9 mouse cellular contexts compared by ENCODE assay signal in the genomic region with DNA sequence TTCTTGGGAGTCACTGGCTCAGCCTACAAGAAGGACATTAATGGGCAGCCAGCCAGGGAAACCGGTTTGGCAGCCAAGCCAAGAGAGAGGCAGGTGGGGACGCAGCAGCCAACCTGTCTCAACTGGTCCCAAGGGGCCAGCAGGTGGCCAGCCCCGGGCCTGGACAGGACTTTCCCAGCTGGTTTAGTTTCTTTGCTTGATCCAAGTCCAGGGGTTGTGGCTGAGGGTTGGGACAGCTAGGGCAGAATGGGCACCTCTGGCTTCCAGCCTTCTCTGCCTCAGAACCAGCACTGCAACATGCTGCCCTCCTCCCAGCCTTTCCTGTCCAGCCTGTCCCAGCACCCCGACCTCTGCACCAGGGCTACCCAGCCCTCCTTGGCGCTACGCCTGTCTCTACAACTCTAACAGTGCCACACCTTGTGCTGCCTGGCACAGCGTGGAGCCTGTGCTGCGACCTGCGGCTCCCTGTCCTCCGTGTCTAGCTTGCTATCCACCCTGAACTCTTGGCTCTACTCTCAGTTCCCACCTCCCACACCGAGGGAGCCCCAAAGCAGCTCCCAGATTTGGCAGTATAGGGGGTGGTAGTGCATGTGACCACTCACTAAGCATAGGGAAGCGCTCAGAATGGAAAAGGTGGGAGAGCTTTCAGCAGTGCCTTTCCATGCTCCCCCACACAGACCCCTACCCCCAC. TPM values are rescaled to one million over a fixed set of nuclear protein-coding genes. Genes with fewer than 3 reads are reported as not detected.
A peak's percentile ranks its signal among the peaks of the same experiment; 100 is the strongest.
DNase-seq lines count a peak whose midpoint lies in the region; ATAC-seq and TF ChIP-seq lines count a peak whose summit lies in the region.
"Had no signal": no experiment of that assay in that cellular context is flagged by ENCODE, and none has a peak within 500 bp of the region (broad histone marks: within the 10 kb centered on the region; RNA-seq: fewer than 3 reads in every experiment).

No protein-coding gene starts in this region.

- no peak for ATAC-seq in hindbrain, embryonic 11.5 days (ENCODE audit: low FRiP score)
- no peak for ATAC-seq in hindbrain, embryonic 12.5 days (ENCODE audit: low FRiP score)
- no peak for ATAC-seq in limb, embryonic 12.5 days (ENCODE audit: insufficient number of reproducible peaks, insufficient read depth, low FRiP score, low TSS enrichment, low read depth)
- ATAC-seq in stomach, postnatal 0 days (ENCODE audit: low FRiP score, low TSS enrichment): peak; percentile 93

- peaks cover 57% of the 10 kb centered on the region for H3K36me3 ChIP-seq in hindbrain, embryonic 10.5 days
- H3K36me3 ChIP-seq in hindbrain, embryonic 11.5 days (ENCODE audit: control insufficient read depth, insufficient read depth, low read length): 0 out of 2 replicates have a peak, but pooled peaks cover 7% of the 10 kb centered on the region
- H3K36me3 ChIP-seq in hindbrain, embryonic 12.5 days: peaks cover 35% of the 10 kb centered on the region
- H3K36me3 ChIP-seq in limb, embryonic 12.5 days: peaks cover 46% of the 10 kb centered on the region
- peaks cover 13% of the 10 kb centered on the region; the same call in 1 of the 2 replicates for H3K36me3 ChIP-seq in stomach, postnatal 0 days (ENCODE audit: control insufficient read depth, insufficient read depth, low read length)

- TF ChIP-seq CTCF in stomach, postnatal 0 days (IDR thresholded peaks at IDR 0.05; ENCODE audit: low read depth): peak; percentile 30

- no peak overlapping the region for H3K4me3 ChIP-seq in hindbrain, embryonic 10.5 days
- H3K4me3 ChIP-seq in hindbrain, embryonic 11.5 days (ENCODE audit: low read depth, low read length): no peak overlapping the region
- no peak overlapping the region for H3K4me3 ChIP-seq in hindbrain, embryonic 12.5 days
- H3K4me3 ChIP-seq in limb, embryonic 12.5 days (replicated peaks): no peak overlapping the region
- no peak overlapping the region for H3K4me3 ChIP-seq in stomach, postnatal 0 days (ENCODE audit: low read depth, low read length)

- no peaks in the 10 kb centered on the region for H3K27me3 ChIP-seq in hindbrain, embryonic 10.5 days (ENCODE audit: insufficient read depth, poor library complexity, severe bottlenecking)
- H3K27me3 ChIP-seq in hindbrain, embryonic 11.5 days (ENCODE audit: control insufficient read depth, insufficient read depth, low read length): no peaks in the 10 kb centered on the region
- no peaks in the 10 kb centered on the region for H3K27me3 ChIP-seq in hindbrain, embryonic 12.5 days
- H3K27me3 ChIP-seq in limb, embryonic 12.5 days: no peaks in the 10 kb centered on the region
- no peaks in the 10 kb centered on the region for H3K27me3 ChIP-seq in stomach, postnatal 0 days (ENCODE audit: control insufficient read depth, insufficient read depth, low read length)

- H3K4me1 ChIP-seq in hindbrain, embryonic 10.5 days (replicated peaks): peaks cover 50% of the 10 kb centered on the region
- no peaks in the 10 kb centered on the region for H3K4me1 ChIP-seq in hindbrain, embryonic 11.5 days (replicated peaks; ENCODE audit: control insufficient read depth, insufficient read depth, low read length)
- peaks cover 11% of the 10 kb centered on the region for H3K4me1 ChIP-seq in hindbrain, embryonic 12.5 days
- peaks cover 24% of the 10 kb centered on the region for H3K4me1 ChIP-seq in limb, embryonic 12.5 days (replicated peaks)
- H3K4me1 ChIP-seq in stomach, postnatal 0 days (replicated peaks; ENCODE audit: control insufficient read depth, insufficient read depth): peaks cover 15% of the 10 kb centered on the region

- H3K9ac ChIP-seq in hindbrain, embryonic 11.5 days (ENCODE audit: low read depth, low read length): no peak overlapping the region
- 0 out of 2 replicates have a peak overlapping the region, but pooled peaks have one; percentile 1 for H3K9ac ChIP-seq in hindbrain, embryonic 12.5 days
- H3K9ac ChIP-seq in limb, embryonic 12.5 days (replicated peaks): no peak overlapping the region
- H3K9ac ChIP-seq in stomach, postnatal 0 days (ENCODE audit: low read length): peak overlapping the region; percentile 41

- 73% methylated on average over 12 of the region's 12 CpGs for WGBS in hindbrain, embryonic 10.5 days
- WGBS in hindbrain, embryonic 11.5 days: 73% methylated on average over 12 of the region's 12 CpGs
- WGBS in hindbrain, embryonic 12.5 days: 73% methylated on average over 12 of the region's 12 CpGs
- WGBS in limb, embryonic 12.5 days: 66% methylated on average over 12 of the region's 12 CpGs
- 34% methylated on average over 12 of the region's 12 CpGs for WGBS in stomach, postnatal 0 days

- no peak for TF ChIP-seq EP300 in stomach, postnatal 0 days (optimal IDR thresholded peaks at IDR 0.05)

- no peak for DNase-seq in hindbrain, embryonic 10.5 days (ENCODE audit: low spot score)
- no peak for DNase-seq in hindbrain, embryonic 11.5 days (ENCODE audit: low spot score)
- peak; percentile 81 to 85 for DNase-seq in cerebellum, postnatal 10 days
- peak; percentile 97 for DNase-seq in stomach, postnatal 0 days (ENCODE audit: low spot score)
- no peak for DNase-seq in embryo, embryonic 11 days
- DNase-seq in Muller cell, postnatal 12 days (ENCODE audit: inconsistent ontology term): no peak

- H3K27ac ChIP-seq in hindbrain, embryonic 10.5 days: peak overlapping the region; percentile 66; the same call in 1 of the 2 replicates
- no peak overlapping the region for H3K27ac ChIP-seq in hindbrain, embryonic 11.5 days (ENCODE audit: low read depth, low read length)
- H3K27ac ChIP-seq in hindbrain, embryonic 12.5 days: peak overlapping the region; percentile 4; the same call in 1 of the 2 replicates
- peak overlapping the region; percentile 42; the same call in 1 of the 2 replicates for H3K27ac ChIP-seq in limb, embryonic 12.5 days
- H3K27ac ChIP-seq in stomach, postnatal 0 days (replicated peaks): peak overlapping the region; percentile 96

- no peaks in the 10 kb centered on the region for H3K9me3 ChIP-seq in hindbrain, embryonic 10.5 days
- H3K9me3 ChIP-seq in hindbrain, embryonic 11.5 days (ENCODE audit: control insufficient read depth, low read length): no peaks in the 10 kb centered on the region
- H3K9me3 ChIP-seq in hindbrain, embryonic 12.5 days (replicated peaks): no peaks in the 10 kb centered on the region
- H3K9me3 ChIP-seq in limb, embryonic 12.5 days: no peaks in the 10 kb centered on the region
- no peaks in the 10 kb centered on the region for H3K9me3 ChIP-seq in stomach, postnatal 0 days (ENCODE audit: control insufficient read depth, low read length)
- H3K9me3 ChIP-seq: G1E had no signal

- no peak overlapping the region for H3K4me2 ChIP-seq in hindbrain, embryonic 11.5 days (replicated peaks; ENCODE audit: low read depth, low read length)
- no peak overlapping the region for H3K4me2 ChIP-seq in hindbrain, embryonic 12.5 days (replicated peaks)
- peak overlapping the region; percentile 19; the same call in 1 of the 2 replicates for H3K4me2 ChIP-seq in limb, embryonic 12.5 days
- peak overlapping the region; percentile 43 for H3K4me2 ChIP-seq in stomach, postnatal 0 days (replicated peaks; ENCODE audit: low read depth)

RNA-seq across cellular contexts. Expression of gene Nccrp1, which starts 23.4 kb away (rescaled TPM):
- polyA plus RNA-seq in hindbrain, embryonic 10.5 days (2016; fragmentation: Nextera tagmentation; extraction: Ambion mirVana): 0.10 TPM in 1 of 2 replicates, not detected in the other
- polyA plus RNA-seq in hindbrain, embryonic 11.5 days (2014; fragmentation: Nextera tagmentation; extraction: Ambion mirVana): not detected in 2 replicates
- polyA plus RNA-seq in hindbrain, embryonic 12.5 days (2016; fragmentation: Nextera tagmentation; extraction: Ambion mirVana): not detected in 2 replicates
- polyA plus RNA-seq in limb, embryonic 12.5 days (2016; fragmentation: Nextera tagmentation; extraction: Ambion mirVana): not detected in 2 replicates
- polyA plus RNA-seq in stomach, postnatal 0 days (2015; fragmentation: Nextera tagmentation; extraction: Ambion mirVana): 20.1 and 27.2 TPM in 2 replicates

RNA-seq across cellular contexts. Expression of gene Samd4b, which starts 27.5 kb away (rescaled TPM):
- 34.0 and 44.0 TPM in 2 replicates for polyA plus RNA-seq in hindbrain, embryonic 10.5 days (2016; fragmentation: Nextera tagmentation; extraction: Ambion mirVana)
- polyA plus RNA-seq in hindbrain, embryonic 11.5 days (2014; fragmentation: Nextera tagmentation; extraction: Ambion mirVana): 25.3 and 27.4 TPM in 2 replicates
- 35.6 and 38.6 TPM in 2 replicates for polyA plus RNA-seq in hindbrain, embryonic 12.5 days (2016; fragmentation: Nextera tagmentation; extraction: Ambion mirVana)
- 30.5 and 36.0 TPM in 2 replicates for polyA plus RNA-seq in limb, embryonic 12.5 days (2016; fragmentation: Nextera tagmentation; extraction: Ambion mirVana)
- polyA plus RNA-seq in stomach, postnatal 0 days (2015; fragmentation: Nextera tagmentation; extraction: Ambion mirVana): 9.8 and 12.0 TPM in 2 replicates

RNA-seq across cellular contexts. Expression of gene Pak4, which starts 27.5 kb away (rescaled TPM):
- polyA plus RNA-seq in hindbrain, embryonic 10.5 days (2016; fragmentation: Nextera tagmentation; extraction: Ambion mirVana): 51.8 and 66.0 TPM in 2 replicates
- polyA plus RNA-seq in hindbrain, embryonic 11.5 days (2014; fragmentation: Nextera tagmentation; extraction: Ambion mirVana): 30.5 and 32.6 TPM in 2 replicates
- 31.8 and 34.3 TPM in 2 replicates for polyA plus RNA-seq in hindbrain, embryonic 12.5 days (2016; fragmentation: Nextera tagmentation; extraction: Ambion mirVana)
- 42.4 and 44.1 TPM in 2 replicates for polyA plus RNA-seq in limb, embryonic 12.5 days (2016; fragmentation: Nextera tagmentation; extraction: Ambion mirVana)
- polyA plus RNA-seq in stomach, postnatal 0 days (2015; fragmentation: Nextera tagmentation; extraction: Ambion mirVana): 33.9 and 34.1 TPM in 2 replicates

RNA-seq across cellular contexts. Expression of gene Sycn, which starts 29.8 kb away (rescaled TPM):
- not detected in 2 replicates for polyA plus RNA-seq in hindbrain, embryonic 10.5 days (2016; fragmentation: Nextera tagmentation; extraction: Ambion mirVana)
- not detected in 2 replicates for polyA plus RNA-seq in hindbrain, embryonic 11.5 days (2014; fragmentation: Nextera tagmentation; extraction: Ambion mirVana)
- not detected in 2 replicates for polyA plus RNA-seq in hindbrain, embryonic 12.5 days (2016; fragmentation: Nextera tagmentation; extraction: Ambion mirVana)
- polyA plus RNA-seq in limb, embryonic 12.5 days (2016; fragmentation: Nextera tagmentation; extraction: Ambion mirVana): not detected in 2 replicates
- 87.1 and 87.6 TPM in 2 replicates for polyA plus RNA-seq in stomach, postnatal 0 days (2015; fragmentation: Nextera tagmentation; extraction: Ambion mirVana)
- polyA plus RNA-seq: G1E had no signal

RNA-seq across cellular contexts. Expression of gene Ifnl3, which starts 47.8 kb away (rescaled TPM):
- not detected in 2 replicates for polyA plus RNA-seq in hindbrain, embryonic 10.5 days (2016; fragmentation: Nextera tagmentation; extraction: Ambion mirVana)
- polyA plus RNA-seq in hindbrain, embryonic 11.5 days (2014; fragmentation: Nextera tagmentation; extraction: Ambion mirVana): not detected in 2 replicates
- not detected in 2 replicates for polyA plus RNA-seq in hindbrain, embryonic 12.5 days (2016; fragmentation: Nextera tagmentation; extraction: Ambion mirVana)
- polyA plus RNA-seq in limb, embryonic 12.5 days (2016; fragmentation: Nextera tagmentation; extraction: Ambion mirVana): not detected in 2 replicates
- not detected in 2 replicates for polyA plus RNA-seq in stomach, postnatal 0 days (2015; fragmentation: Nextera tagmentation; extraction: Ambion mirVana)
- polyA plus RNA-seq: G1E had no signal

Comparison
In these comparisons a context has a peak if more than half of its experiments do, and no peak if none do; other contexts are left out.
1. H3K9ac ChIP-seq: peak in hindbrain, embryonic 12.5 days (single experiment) and stomach, postnatal 0 days (single experiment); none in hindbrain, embryonic 11.5 days (single experiment) and limb, embryonic 12.5 days (single experiment).
2. DNase-seq: peak in cerebellum, postnatal 10 days (2 of 2) and stomach, postnatal 0 days (single experiment); none in hindbrain, embryonic 10.5 days (single experiment), hindbrain, embryonic 11.5 days (single experiment), embryo, embryonic 11 days (single experiment) and Muller cell, postnatal 12 days (single experiment).
3. H3K4me2 ChIP-seq: peak in limb, embryonic 12.5 days (single experiment) and stomach, postnatal 0 days (single experiment); none in hindbrain, embryonic 11.5 days (single experiment) and hindbrain, embryonic 12.5 days (single experiment).
4. RNA of gene Nccrp1, which starts 23.4 kb away (polyA plus RNA-seq): 20.1 to 27.2 TPM in stomach, postnatal 0 days; not detected in hindbrain, embryonic 11.5 days, 0.10 TPM in hindbrain, embryonic 10.5 days, not detected in limb, embryonic 12.5 days and not detected in hindbrain, embryonic 12.5 days; every median in the first group is over 10 times any median in the second.